Mouse (Mus musculus): ENCODE measurements around the gene Gpha2. TPM values are rescaled to one million over a fixed set of nuclear protein-coding genes. Genes with fewer than 3 reads are reported as not detected.

The Gpha2 gene
- polyA plus RNA-seq, 1 experiment: not detected

DNA sequence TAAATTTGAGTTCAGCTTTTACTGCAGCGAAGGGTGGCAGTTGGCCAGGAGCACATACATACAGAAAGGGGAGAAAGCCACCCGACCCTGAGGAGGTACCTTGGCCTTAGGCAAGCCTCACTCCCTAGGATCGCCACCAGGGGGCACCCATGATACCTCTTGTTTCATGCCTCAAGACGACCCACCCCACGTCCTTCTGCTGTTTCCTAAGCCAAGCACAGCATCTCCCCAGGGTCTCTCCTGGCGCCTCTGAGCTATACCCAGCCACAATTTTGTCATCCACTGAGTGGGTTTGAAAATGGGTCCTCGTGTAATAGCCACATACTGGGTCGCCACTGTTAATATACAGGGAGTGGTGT, 42.0 kb downstream of the Gpha2 start:
- Histone ChIP-seq H3K4me1 (ENCODE audit: control insufficient read depth) (peaks cover 22% of the 10 kb centered on the region), H3K4me3 (replicated peaks) (no peak overlapping the region), H3K9me3 (ENCODE audit: control insufficient read depth, low read length) (no peaks in the 10 kb centered on the region), H3K27me3 (ENCODE audit: control insufficient read depth) (0 out of 2 replicates have a peak, but pooled peaks cover 4% of the 10 kb centered on the region), H3K36me3 (ENCODE audit: control insufficient read depth) (no peaks in the 10 kb centered on the region; the same call in 1 of the 2 replicates)
- TF ChIP-seq TAL1 (IDR thresholded peaks at IDR 0.05; ENCODE audit: low read length) (no peak), GATA1 (IDR thresholded peaks at IDR 0.05; ENCODE audit: low read length) (no peak)

DNA sequence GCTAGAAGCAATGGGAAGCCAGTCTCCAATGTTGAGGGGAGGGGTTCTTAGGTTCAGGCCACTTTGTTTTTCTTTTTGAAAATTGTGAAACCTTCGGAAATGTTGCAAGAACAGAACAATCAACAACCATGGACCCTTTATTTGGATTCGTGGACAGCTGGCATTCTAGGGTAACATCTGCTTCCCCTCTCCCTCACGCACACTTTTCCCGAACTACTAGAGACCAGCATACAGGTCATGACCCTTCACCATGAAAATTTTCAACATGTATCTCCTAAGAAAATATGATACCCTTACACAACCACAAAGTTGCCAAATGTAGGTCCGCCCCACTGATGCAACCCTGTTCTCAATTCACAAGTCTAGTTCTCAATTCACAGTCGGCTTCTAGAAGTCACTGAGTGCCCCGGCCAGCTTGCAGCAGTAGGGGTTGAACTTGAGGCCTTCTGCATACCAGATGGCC, 42.5 kb downstream of the Gpha2 start:
- Histone ChIP-seq H3K4me3 (replicated peaks) (no peak overlapping the region), H3K36me3 (ENCODE audit: control insufficient read depth) (no peaks in the 10 kb centered on the region; the same call in 1 of the 2 replicates), H3K27me3 (ENCODE audit: control insufficient read depth) (0 out of 2 replicates have a peak, but pooled peaks cover 4% of the 10 kb centered on the region), H3K9me3 (ENCODE audit: control insufficient read depth, low read length) (no peaks in the 10 kb centered on the region), H3K4me1 (ENCODE audit: control insufficient read depth) (peaks cover 22% of the 10 kb centered on the region)
- TF ChIP-seq GATA1 (IDR thresholded peaks at IDR 0.05; ENCODE audit: low read length): no peak
- no peak for TF ChIP-seq TAL1 (IDR thresholded peaks at IDR 0.05; ENCODE audit: low read length)

DNA sequence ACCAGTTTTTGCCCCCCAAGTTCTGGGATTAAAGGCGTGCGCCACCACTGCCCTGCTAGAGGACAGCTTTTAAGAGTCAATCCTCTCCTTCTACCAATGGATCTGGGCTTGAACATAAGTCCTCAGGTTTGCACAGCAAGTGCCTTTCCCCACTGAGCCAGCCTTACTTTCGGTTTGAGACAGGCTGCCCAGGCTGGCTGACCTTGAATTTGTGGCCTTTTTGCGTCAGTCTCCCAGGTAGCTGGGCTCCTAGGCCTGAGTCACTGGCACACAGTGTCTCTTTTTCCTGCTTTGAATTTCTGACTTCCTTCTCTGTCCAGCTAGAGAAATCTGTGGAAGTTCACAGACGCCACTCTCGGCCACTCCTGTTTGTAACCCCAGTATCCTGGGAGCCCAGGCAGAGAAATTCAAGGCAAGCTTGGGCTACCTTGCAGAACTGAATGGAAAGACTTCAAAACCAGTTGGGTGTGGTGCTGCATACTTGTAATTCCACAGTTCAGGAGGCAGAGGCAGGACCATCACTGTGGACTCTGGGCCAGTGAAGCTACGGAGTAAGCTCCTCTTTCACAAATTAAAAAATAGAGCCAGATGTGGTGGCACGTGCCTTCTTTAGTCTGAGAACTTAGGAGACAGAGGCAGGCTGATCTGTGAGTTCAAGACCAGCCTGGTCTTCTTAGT, 43.8 kb downstream of the Gpha2 start:
- no peak for TF ChIP-seq GATA1 (IDR thresholded peaks at IDR 0.05; ENCODE audit: low read length)
- TF ChIP-seq TAL1 (IDR thresholded peaks at IDR 0.05; ENCODE audit: low read length): no peak
- 0 out of 2 replicates have a peak, but pooled peaks cover 4% of the 10 kb centered on the region for H3K27me3 ChIP-seq (ENCODE audit: control insufficient read depth)
- H3K4me3 ChIP-seq (replicated peaks): no peak overlapping the region
- H3K36me3 ChIP-seq (ENCODE audit: control insufficient read depth): no peaks in the 10 kb centered on the region; the same call in 1 of the 2 replicates
- no peaks in the 10 kb centered on the region for H3K9me3 ChIP-seq (ENCODE audit: control insufficient read depth, low read length)
- H3K4me1 ChIP-seq (ENCODE audit: control insufficient read depth): peaks cover 29% of the 10 kb centered on the region

DNA sequence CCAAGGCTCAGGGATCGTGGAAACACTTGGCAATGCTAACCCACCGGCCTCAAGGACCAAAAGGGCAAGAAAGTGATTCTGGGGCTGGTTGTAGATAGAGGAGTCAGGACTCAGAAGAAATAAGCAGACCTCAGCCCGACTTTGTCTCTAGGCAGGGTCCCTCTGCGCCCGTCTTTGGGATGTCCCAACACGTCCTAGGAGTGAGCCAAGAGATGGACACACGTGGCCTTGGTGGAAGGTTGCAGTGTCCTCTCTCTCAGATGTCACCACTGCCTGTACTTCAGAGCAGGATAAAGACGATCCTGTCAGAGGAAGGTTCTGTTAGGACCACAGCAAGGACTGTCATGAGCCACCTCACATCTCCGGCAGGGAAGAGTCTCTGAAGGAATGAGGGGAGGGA, 44.5 kb downstream of the Gpha2 start:
- no peak overlapping the region for H3K4me3 ChIP-seq (replicated peaks)
- no peaks in the 10 kb centered on the region for H3K9me3 ChIP-seq (ENCODE audit: control insufficient read depth, low read length)
- no peak for TF ChIP-seq TAL1 (IDR thresholded peaks at IDR 0.05; ENCODE audit: low read length)
- TF ChIP-seq GATA1 (IDR thresholded peaks at IDR 0.05; ENCODE audit: low read length): no peak
- H3K27me3 ChIP-seq (ENCODE audit: control insufficient read depth): 0 out of 2 replicates have a peak, but pooled peaks cover 4% of the 10 kb centered on the region
- H3K36me3 ChIP-seq (ENCODE audit: control insufficient read depth): no peaks in the 10 kb centered on the region
- H3K4me1 ChIP-seq (ENCODE audit: control insufficient read depth): peaks cover 36% of the 10 kb centered on the region

DNA sequence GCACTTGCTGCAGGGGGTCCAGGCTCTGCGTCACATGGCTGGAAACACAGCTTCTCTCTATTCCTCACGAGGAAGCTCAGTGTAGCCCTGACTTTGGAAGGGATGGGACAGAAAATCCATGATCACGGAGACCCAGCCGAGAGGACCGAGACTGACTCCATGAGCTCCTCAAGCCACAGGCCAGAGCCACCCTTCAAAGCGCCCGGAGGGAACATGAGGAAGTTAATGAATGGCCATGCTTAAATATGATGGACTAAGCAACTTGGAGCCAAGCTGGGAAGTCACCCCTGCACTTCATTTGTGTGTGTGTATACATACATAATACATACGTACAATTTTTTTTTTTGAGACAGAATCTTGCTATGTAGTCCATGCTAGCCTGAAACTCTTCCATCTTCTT, 45.0 kb downstream of the Gpha2 start:
- no peak overlapping the region for H3K4me3 ChIP-seq (replicated peaks)
- 0 out of 2 replicates have a peak, but pooled peaks cover 4% of the 10 kb centered on the region for H3K27me3 ChIP-seq (ENCODE audit: control insufficient read depth)
- no peak for TF ChIP-seq GATA1 (IDR thresholded peaks at IDR 0.05; ENCODE audit: low read length)
- TF ChIP-seq TAL1 (IDR thresholded peaks at IDR 0.05; ENCODE audit: low read length): no peak
- H3K4me1 ChIP-seq (ENCODE audit: control insufficient read depth): peaks cover 42% of the 10 kb centered on the region
- no peaks in the 10 kb centered on the region for H3K36me3 ChIP-seq (ENCODE audit: control insufficient read depth)
- H3K9me3 ChIP-seq (ENCODE audit: control insufficient read depth, low read length): no peaks in the 10 kb centered on the region

DNA sequence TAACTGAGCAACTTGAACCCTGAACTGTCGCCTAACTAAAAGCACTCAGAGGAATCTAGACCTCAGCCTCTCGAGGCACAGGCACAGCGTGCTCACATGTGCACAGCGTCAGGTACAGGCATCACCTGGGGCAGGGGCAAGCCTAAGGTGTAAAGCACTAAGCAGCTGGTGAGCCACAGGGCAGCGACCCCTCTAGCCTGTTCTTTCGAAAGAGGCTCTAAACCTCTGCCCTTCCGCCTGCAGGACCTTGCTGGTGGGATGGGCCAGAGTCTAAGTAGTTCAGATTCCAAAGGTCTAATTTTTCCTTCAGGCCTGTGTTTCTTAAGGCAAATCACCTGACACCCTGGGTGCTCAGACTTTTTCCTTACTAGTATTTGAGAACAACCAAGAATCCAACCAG, 45.9 kb downstream of the Gpha2 start:
- Histone ChIP-seq H3K4me3 (replicated peaks) (no peak overlapping the region), H3K27me3 (ENCODE audit: control insufficient read depth) (0 out of 2 replicates have a peak, but pooled peaks cover 4% of the 10 kb centered on the region), H3K36me3 (ENCODE audit: control insufficient read depth) (no peaks in the 10 kb centered on the region), H3K4me1 (ENCODE audit: control insufficient read depth) (peaks cover 45% of the 10 kb centered on the region), H3K9me3 (ENCODE audit: control insufficient read depth, low read length) (no peaks in the 10 kb centered on the region)
- TF ChIP-seq TAL1 (IDR thresholded peaks at IDR 0.05; ENCODE audit: low read length): no peak
- TF ChIP-seq GATA1 (IDR thresholded peaks at IDR 0.05; ENCODE audit: low read length): no peak

DNA sequence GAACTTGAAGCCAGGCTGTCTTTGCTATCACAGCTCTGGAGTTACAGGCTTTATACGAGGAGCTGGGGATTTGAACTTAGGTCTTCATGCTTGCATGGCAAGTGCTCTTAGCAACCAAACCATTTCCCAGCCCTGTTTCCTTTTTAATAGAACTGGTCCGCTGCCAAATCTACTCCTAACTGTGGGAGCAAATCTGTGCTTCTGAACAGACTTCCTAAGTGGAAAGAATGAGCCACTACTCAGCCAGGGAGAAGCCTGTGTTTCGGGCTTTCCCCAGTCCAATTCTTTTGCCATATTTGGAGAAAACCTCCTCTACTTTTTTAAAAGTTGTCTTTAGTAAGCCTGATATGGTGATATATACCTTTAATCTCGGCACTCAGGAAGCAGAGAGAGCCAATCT, 46.6 kb downstream of the Gpha2 start:
- 0 out of 2 replicates have a peak, but pooled peaks cover 3% of the 10 kb centered on the region for H3K27me3 ChIP-seq (ENCODE audit: control insufficient read depth)
- H3K4me1 ChIP-seq (ENCODE audit: control insufficient read depth): peaks cover 50% of the 10 kb centered on the region
- TF ChIP-seq GATA1 (IDR thresholded peaks at IDR 0.05; ENCODE audit: low read length): no peak
- H3K36me3 ChIP-seq (ENCODE audit: control insufficient read depth): no peaks in the 10 kb centered on the region
- H3K4me3 ChIP-seq (replicated peaks): no peak overlapping the region
- no peaks in the 10 kb centered on the region for H3K9me3 ChIP-seq (ENCODE audit: control insufficient read depth, low read length)

DNA sequence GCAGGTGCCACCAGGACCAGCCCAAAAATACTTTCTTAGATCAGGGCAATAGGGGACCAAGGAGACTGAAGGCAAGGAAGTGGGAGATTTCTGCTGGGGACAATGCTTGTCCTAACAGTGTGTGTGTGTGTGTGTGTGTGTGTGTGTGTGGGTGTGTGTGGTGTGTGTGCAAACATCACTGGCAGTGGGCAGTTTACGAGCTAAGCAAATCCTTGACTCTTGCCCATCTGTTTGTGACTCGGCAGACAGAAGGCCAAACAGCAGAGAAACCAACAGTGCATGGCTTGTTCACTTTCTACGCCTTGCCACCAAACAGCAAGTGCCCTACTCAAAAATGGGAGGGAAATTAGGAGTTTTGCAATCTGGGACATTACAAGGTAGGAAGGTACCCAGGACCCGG, 47.4 kb downstream of the Gpha2 start:
- peaks cover 6% of the 10 kb centered on the region for H3K36me3 ChIP-seq (ENCODE audit: control insufficient read depth)
- no peaks in the 10 kb centered on the region for H3K9me3 ChIP-seq (ENCODE audit: control insufficient read depth, low read length)
- H3K4me1 ChIP-seq (ENCODE audit: control insufficient read depth): peaks cover 51% of the 10 kb centered on the region
- H3K4me3 ChIP-seq (replicated peaks): no peak overlapping the region
- H3K27me3 ChIP-seq (ENCODE audit: control insufficient read depth): no peaks in the 10 kb centered on the region
- TF ChIP-seq GATA1 (IDR thresholded peaks at IDR 0.05; ENCODE audit: low read length) (no peak), TAL1 (IDR thresholded peaks at IDR 0.05; ENCODE audit: low read length) (no peak)

DNA sequence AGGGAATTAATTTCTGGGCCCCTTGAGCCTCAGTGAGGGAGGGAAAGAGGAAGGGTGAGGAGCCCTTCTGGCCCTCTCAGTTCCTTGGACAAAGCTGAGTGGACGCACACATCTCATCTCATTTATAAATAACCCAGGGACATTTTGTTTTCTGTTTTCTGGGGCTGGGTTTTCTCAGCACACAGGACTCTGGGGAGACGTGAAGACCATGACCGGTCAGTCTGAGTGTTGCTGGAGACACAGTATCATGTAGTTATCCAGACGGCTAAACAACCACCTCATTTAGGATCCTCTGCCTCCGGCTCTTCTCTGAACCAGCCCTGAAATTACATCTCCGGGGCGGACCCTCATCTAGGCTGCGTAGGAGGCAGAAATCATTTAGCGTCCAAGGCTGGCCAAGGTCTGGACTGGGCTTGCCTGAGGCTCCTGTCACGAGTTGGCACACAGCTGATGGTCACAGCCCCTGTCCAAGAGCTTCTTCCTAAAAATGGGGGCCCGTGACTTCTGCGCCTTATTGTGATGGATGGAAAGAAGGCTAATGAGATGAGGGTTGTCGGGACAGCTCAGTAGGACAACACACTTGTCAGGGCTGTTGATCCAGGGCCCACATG, 47.9 kb downstream of the Gpha2 start:
- no peaks in the 10 kb centered on the region for H3K27me3 ChIP-seq (ENCODE audit: control insufficient read depth)
- H3K9me3 ChIP-seq (ENCODE audit: control insufficient read depth, low read length): no peaks in the 10 kb centered on the region
- H3K4me1 ChIP-seq (ENCODE audit: control insufficient read depth): peaks cover 57% of the 10 kb centered on the region
- H3K36me3 ChIP-seq (ENCODE audit: control insufficient read depth): peaks cover 11% of the 10 kb centered on the region
- no peak for TF ChIP-seq GATA1 (IDR thresholded peaks at IDR 0.05; ENCODE audit: low read length)
- TF ChIP-seq TAL1 (IDR thresholded peaks at IDR 0.05; ENCODE audit: low read length): no peak
- no peak overlapping the region for H3K4me3 ChIP-seq (replicated peaks)
